Mouse (Mus musculus) myocyte (in vitro differentiated cells): Measurements from ENCODE around the gene Nat8l.

Experiments
- MAX ChIP-seq: IDR thresholded peaks from one replicate; pipeline ENCODE4 v1.6.1; 2011; ENCODE audit warnings: low read depth, mild to moderate bottlenecking, control low read depth
- MYOD1 ChIP-seq, 3 experiments: IDR thresholded peaks; one replicate each; pipeline ENCODE4 v1.6.1; 2011; ENCODE audit warnings: control low read depth in 2 of 3, low read depth in 2 of 3, mild to moderate bottlenecking in 2 of 3, moderate library complexity in 1 of 3; ENCODE audit not compliant: insufficient read length in 2 of 3, control insufficient read depth in 1 of 3
- POLR2A ChIP-seq: IDR thresholded peaks from one replicate; pipeline ENCODE4 v1.6.1; 2011; ENCODE audit warnings: low read depth, mild to moderate bottlenecking, control low read depth, moderate library complexity; ENCODE audit not compliant: insufficient read length
- SRF ChIP-seq: IDR thresholded peaks from one replicate; pipeline ENCODE4 v1.6.1; 2011; ENCODE audit warnings: low read depth; ENCODE audit not compliant: control insufficient read depth, insufficient read length
- USF1 ChIP-seq: IDR thresholded peaks from one replicate; pipeline ENCODE4 v1.6.1; 2011; ENCODE audit warnings: low read depth, mild to moderate bottlenecking, control low read depth, moderate library complexity

DNA sequence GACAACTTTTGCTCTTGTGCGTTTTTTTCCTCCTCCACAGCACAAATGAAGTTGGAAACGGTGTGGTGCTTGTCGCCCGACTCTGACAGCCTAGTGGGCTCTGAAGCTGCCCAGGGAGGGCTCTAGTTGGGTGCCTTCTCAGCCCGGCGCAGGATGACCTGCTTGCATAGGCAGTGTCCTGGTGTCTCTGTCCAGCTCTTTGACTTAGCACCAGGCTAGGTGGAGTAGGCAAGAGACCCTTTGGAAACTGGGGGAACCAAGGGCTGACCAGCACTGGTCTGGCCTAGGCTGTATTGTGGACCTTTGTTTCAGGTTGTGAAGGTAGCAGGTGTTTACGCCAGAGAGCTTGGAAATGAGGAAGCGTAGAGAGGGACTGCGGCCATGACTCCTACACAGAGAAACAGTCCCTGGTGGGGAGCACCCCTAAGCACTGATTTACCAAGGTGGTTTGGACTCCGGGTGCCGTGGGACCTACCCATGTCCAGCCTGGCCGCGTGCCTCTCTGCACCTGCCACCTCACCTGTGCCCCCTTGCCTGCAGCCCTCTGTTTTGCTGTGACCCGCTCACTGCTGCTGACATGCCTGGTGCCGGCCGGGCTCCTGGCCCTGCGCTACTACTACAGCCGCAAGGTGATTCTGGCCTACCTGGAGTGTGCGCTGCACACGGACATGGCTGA, 2.2 kb downstream of the Nat8l start:
- no peak for TF ChIP-seq POLR2A
- no peak for TF ChIP-seq MAX
- TF ChIP-seq USF1: no peak
- no peak for TF ChIP-seq MYOD1 (IDR thresholded peaks at IDR 0.05; ENCODE audit: control insufficient read depth in 1 of 3, insufficient read length in 2 of 3, low read depth in 2 of 3)
- no peak for TF ChIP-seq SRF
